Mouse (Mus musculus) c-Kit-positive CD71-negative TER-119-negative erythroid progenitor cells, embryonic 14.5 days (primary cell): ENCODE measurements around the gene Vopp1.

Source experiments
- DNase-seq: peaks from one replicate; pipeline ENCODE4 v3.0.0-alpha.2; 2013; ENCODE audit warnings: low read depth

Vopp1 gene

GRCm38 (mm10) chr6:57784251-57784650, 40.7 kb downstream of the Vopp1 start:
- no peak for DNase-seq

GRCm38 (mm10) chr6:57782658-57783057, 42.3 kb downstream of the Vopp1 start:
- DNase-seq: no peak

GRCm38 (mm10) chr6:57780359-57780758, 44.6 kb downstream of the Vopp1 start:
- DNase-seq: no peak

GRCm38 (mm10) chr6:57773792-57774191, 51.2 kb downstream of the Vopp1 start:
- no peak for DNase-seq

- DNase-seq: no peak
These were observed 54.3 kb downstream of the Vopp1 start for GRCm38 (mm10) chr6:57770467-57771190.

- DNase-seq: no peak
These were observed 55.9 kb downstream of the Vopp1 start for GRCm38 (mm10) chr6:57768948-57769525.

GRCm38 (mm10) chr6:57767112-57767868, 57.7 kb downstream of the Vopp1 start:
- no peak for DNase-seq

GRCm38 (mm10) chr6:57766287-57766686, 58.7 kb downstream of the Vopp1 start:
- no peak for DNase-seq

GRCm38 (mm10) chr6:57765095-57765878, 59.7 kb downstream of the Vopp1 start:
- no peak for DNase-seq

GRCm38 (mm10) chr6:57763054-57763453, 61.9 kb downstream of the Vopp1 start:
- no peak for DNase-seq

- no peak for DNase-seq
These were observed 70.8 kb downstream of the Vopp1 start for GRCm38 (mm10) chr6:57753962-57754759.

- no peak for DNase-seq
These were observed 79.2 kb downstream of the Vopp1 start for GRCm38 (mm10) chr6:57745748-57746129.

GRCm38 (mm10) chr6:57744974-57745747, 79.8 kb downstream of the Vopp1 start:
- peak; percentile 42 for DNase-seq

GRCm38 (mm10) chr6:57744123-57744522, 80.8 kb downstream of the Vopp1 start:
- no peak for DNase-seq

- DNase-seq: no peak
These were observed 81.6 kb downstream of the Vopp1 start for GRCm38 (mm10) chr6:57743333-57743732.

- no peak for DNase-seq
These were observed 82.2 kb downstream of the Vopp1 start for GRCm38 (mm10) chr6:57742749-57743148.

GRCm38 (mm10) chr6:57721347-57721746, 103.6 kb downstream of the Vopp1 start:
- DNase-seq: no peak

- no peak for DNase-seq
These were observed 113.2 kb downstream of the Vopp1 start for GRCm38 (mm10) chr6:57711726-57712125.

GRCm38 (mm10) chr6:57706721-57707120, 118.2 kb downstream of the Vopp1 start:
- DNase-seq: no peak

GRCm38 (mm10) chr6:57703703-57704102, 121.3 kb downstream of the Vopp1 start:
- DNase-seq: no peak
